Mouse (Mus musculus): Measurements from ENCODE around the gene Rarg.
"Not testable (repeated sequence)": the region's sequence is repeated elsewhere in the genome, so short reads cannot be mapped to it uniquely, and the experiment has no call there.

Rarg gene

GRCm38 (mm10) chr15:102239851-102240250, 17.5 kb downstream of the Rarg start:
- no peak for DNase-seq (ENCODE audit: extremely low spot score, low read depth, low spot score)

- no peak for DNase-seq (ENCODE audit: extremely low spot score, low read depth, low spot score)
Observed at GRCm38 (mm10) chr15:102239260-102239590, 18.1 kb downstream of the Rarg start.

- DNase-seq (ENCODE audit: extremely low spot score, low read depth, low spot score), result no peak
Observed at GRCm38 (mm10) chr15:102238543-102239259, 18.6 kb downstream of the Rarg start.

GRCm38 (mm10) chr15:102235371-102236027, 21.8 kb downstream of the Rarg start:
- DNase-seq (ENCODE audit: extremely low spot score, low read depth, low spot score), result no peak

GRCm38 (mm10) chr15:102233896-102234295, 23.4 kb downstream of the Rarg start:
- DNase-seq (ENCODE audit: extremely low spot score, low read depth, low spot score), result no peak

- DNase-seq (ENCODE audit: extremely low spot score, low read depth, low spot score), result no peak
Observed at GRCm38 (mm10) chr15:102232764-102233163, 24.6 kb downstream of the Rarg start.

- DNase-seq (ENCODE audit: extremely low spot score, low read depth, low spot score), result no peak
Observed at GRCm38 (mm10) chr15:102231748-102232147, 25.6 kb downstream of the Rarg start, which contains the start of gene Itgb7. Itgb7 (minus strand) TSS chr15:102231944.

GRCm38 (mm10) chr15:102230408-102231321, 26.7 kb downstream of the Rarg start:
- DNase-seq (ENCODE audit: extremely low spot score, low read depth, low spot score), result no peak

- DNase-seq (ENCODE audit: extremely low spot score, low read depth, low spot score), result not testable (repeated sequence)
Observed at GRCm38 (mm10) chr15:102225619-102226018, 31.7 kb downstream of the Rarg start.

- no peak for DNase-seq (ENCODE audit: extremely low spot score, low read depth, low spot score)
Observed at GRCm38 (mm10) chr15:102224992-102225617, 32.2 kb downstream of the Rarg start.

- DNase-seq (ENCODE audit: extremely low spot score, low read depth, low spot score), result no peak
Observed at GRCm38 (mm10) chr15:102224186-102224991, 32.9 kb downstream of the Rarg start.

- no peak for DNase-seq (ENCODE audit: extremely low spot score, low read depth, low spot score)
Observed at GRCm38 (mm10) chr15:102222386-102222785, 34.9 kb downstream of the Rarg start.

GRCm38 (mm10) chr15:102217325-102217724, 40.0 kb downstream of the Rarg start:
- DNase-seq (ENCODE audit: extremely low spot score, low read depth, low spot score), result no peak

- no peak for DNase-seq (ENCODE audit: extremely low spot score, low read depth, low spot score)
Observed at GRCm38 (mm10) chr15:102216459-102217228, 40.7 kb downstream of the Rarg start.

GRCm38 (mm10) chr15:102215624-102216023, 41.7 kb downstream of the Rarg start:
- DNase-seq (ENCODE audit: extremely low spot score, low read depth, low spot score), result no peak

GRCm38 (mm10) chr15:102214132-102214531, 43.2 kb downstream of the Rarg start:
- no peak for DNase-seq (ENCODE audit: extremely low spot score, low read depth, low spot score)

- DNase-seq (ENCODE audit: extremely low spot score, low read depth, low spot score), result no peak
Observed at GRCm38 (mm10) chr15:102211895-102212294, 45.4 kb downstream of the Rarg start.

GRCm38 (mm10) chr15:102210816-102211215, 46.5 kb downstream of the Rarg start:
- DNase-seq (ENCODE audit: extremely low spot score, low read depth, low spot score), result no peak

- no peak for DNase-seq (ENCODE audit: extremely low spot score, low read depth, low spot score)
Observed at GRCm38 (mm10) chr15:102209114-102209513, 48.2 kb downstream of the Rarg start.
